Mouse (Mus musculus): ENCODE results near the gene Crybg3. TPM values are rescaled to one million over a fixed set of nuclear protein-coding genes. Genes with fewer than 3 reads are reported as not detected.

The Crybg3 gene
- 0.03 and 0.08 TPM in 2 replicates for polyA plus RNA-seq (2012)

- TF ChIP-seq GATA1 (IDR thresholded peaks at IDR 0.05; ENCODE audit: low read length), result no peak
These were observed at the start of gene Crybg3 for GRCm38 (mm10) chr16:59600311-59601251. Gene Crybg3, minus strand, starts transcription at chr16:59600979.

GRCm38 (mm10) chr16:59643766-59644165, 43.0 kb upstream of the Crybg3 start:
- no peak for TF ChIP-seq GATA1 (IDR thresholded peaks at IDR 0.05; ENCODE audit: low read length)

DNA sequence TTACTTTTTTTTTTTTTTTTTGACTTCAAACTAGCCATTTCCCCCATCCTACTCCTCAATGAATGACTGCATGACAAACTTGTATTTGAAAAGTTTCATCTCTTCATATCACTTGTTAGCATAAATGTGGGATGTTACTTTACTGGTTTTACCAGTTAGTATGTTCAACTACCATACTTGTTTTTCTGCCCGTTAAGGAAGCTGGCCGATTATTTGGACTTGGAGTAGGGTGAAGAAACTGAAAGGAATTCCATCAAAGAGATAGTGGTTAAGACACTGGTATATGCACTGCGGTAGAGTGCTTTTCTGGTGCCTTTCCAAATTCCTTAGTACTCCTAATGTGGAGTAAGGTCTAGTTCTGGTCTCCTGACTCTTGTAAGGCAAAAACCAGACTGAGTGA, 39.2 kb upstream of the Crybg3 start:
- TF ChIP-seq GATA1 (IDR thresholded peaks at IDR 0.05; ENCODE audit: low read length), result no peak

DNA sequence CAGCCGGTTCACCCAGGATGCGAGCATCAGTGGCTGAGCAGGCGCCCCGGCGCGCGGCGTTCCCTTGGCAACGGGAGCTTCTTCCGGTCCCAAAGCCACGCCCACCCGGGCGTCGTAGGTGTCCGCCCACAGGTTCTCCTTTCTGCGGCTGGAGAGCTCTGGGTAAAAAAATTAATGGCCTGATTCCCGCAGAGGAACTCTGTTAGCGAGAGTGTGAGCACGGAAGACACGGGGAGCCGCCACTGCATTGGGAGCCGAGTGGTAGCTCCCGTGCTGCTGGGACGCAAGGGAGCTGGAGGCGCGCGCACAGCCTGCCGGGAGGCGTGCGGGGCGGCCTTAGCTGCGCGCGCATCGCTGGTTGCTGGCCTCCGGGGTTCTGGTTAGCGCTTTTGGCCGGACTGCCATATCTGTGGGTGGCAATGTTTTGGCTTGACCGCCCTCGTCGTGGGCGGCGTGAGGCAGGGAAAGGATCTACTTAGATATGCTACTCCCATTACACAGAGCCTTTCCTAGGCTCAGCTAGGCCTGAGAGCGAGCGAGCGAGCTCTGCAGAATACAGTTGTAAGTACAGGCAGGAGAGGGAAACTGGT, 38.4 kb upstream of the Crybg3 start, which contains the start of gene Arl6:
Arl6 (minus strand) TSS at position 290 of the 590 bp plus-strand sequence.
- no peak for TF ChIP-seq GATA1 (IDR thresholded peaks at IDR 0.05; ENCODE audit: low read length)

- TF ChIP-seq GATA1 (IDR thresholded peaks at IDR 0.05; ENCODE audit: low read length), result no peak
These were observed 33.8 kb upstream of the Crybg3 start for GRCm38 (mm10) chr16:59634598-59634997.

DNA sequence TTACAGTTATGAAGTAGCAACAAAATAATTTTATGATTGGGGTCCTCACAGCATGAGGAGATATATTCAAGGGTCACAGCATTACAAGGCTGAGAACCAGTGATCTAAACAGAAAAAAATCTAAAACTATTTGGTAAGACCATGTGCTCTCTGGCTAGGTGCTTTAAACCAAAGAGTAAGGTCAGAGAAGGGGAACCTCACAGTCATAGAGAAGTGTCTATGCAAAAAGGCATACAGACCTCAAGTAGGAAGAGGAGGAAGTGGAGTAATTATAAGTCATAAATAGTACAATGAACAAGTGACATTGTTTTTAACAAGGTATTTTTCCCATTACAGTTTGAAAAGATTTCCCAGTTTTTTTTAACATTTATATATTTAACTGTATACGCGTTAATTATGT, 20.8 kb upstream of the Crybg3 start:
- no peak for TF ChIP-seq GATA1 (IDR thresholded peaks at IDR 0.05; ENCODE audit: low read length)

DNA sequence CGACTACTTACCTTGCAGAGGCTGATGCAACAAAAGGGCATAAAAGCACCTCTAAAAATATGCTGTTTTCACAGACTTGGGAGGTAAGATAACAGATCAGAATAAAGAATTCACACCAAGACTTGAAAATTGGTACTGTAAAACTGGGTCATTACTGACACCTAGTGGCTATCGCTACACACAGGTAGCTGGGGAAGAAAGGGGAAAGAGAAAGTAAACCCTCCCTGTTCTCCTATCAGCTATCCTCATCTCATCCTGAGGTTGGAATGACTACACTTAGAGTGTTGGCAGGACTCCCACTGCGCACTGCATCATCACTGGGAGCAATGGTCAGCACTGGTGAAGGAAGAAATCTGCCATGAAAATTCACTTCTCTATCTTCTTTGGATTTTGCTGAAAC, 16.4 kb upstream of the Crybg3 start:
- TF ChIP-seq GATA1 (IDR thresholded peaks at IDR 0.05; ENCODE audit: low read length), result no peak

GRCm38 (mm10) chr16:59615675-59616074, 14.9 kb upstream of the Crybg3 start:
- TF ChIP-seq GATA1 (IDR thresholded peaks at IDR 0.05; ENCODE audit: low read length), result no peak

DNA sequence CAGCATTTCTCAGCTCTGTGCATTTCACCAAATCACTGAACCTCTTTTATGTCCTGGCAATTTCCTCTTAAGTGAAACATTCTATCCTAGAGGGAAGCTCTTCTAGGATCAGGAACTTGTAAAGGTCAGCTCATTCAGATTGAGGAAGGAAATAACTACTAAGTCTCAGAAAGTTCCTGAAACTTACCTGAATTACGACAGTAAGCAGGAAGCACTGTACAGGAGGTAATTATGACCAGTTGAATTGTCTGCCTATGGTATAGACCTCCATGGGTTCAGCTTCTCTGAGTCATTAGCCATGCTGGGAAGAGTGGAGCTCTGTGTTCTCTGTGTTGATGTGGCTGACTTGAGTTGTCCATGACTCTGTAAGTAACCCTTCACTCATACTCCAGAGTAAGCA, 10.0 kb upstream of the Crybg3 start:
- TF ChIP-seq GATA1 (IDR thresholded peaks at IDR 0.05; ENCODE audit: low read length), result no peak

DNA sequence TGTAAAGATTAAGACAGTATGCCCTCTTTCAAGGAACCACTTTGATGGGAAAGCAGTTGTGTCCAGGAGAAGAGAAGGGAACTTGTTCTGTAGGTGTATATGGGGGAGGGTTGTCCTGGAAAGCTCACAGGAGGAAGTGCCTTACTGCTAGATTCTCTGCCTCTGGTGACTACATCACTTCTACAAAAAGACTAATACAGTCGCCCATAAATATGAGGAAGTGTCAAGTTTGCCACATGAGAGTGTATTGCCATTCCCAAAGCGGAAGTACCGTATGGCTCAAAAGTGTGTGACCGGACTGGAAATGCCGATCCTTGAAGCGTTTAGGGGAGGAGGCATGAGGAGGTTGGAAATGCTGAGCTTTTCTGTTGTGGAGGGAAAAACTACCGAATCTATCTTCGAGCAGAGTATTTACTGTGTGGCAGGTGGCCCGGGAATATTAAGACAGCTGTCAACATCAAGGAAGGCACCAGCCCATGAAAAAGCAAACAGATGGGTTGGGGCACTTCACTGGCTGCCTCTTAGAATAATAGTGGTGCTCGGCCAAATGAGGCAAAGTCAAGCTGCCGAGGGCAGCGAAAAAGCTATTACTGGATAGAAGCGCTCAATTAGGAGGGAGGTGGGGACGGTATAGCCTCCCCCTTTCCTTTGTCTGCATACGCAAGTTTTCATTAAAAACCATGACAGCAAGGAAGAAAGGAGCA, 3.5 kb upstream of the Crybg3 start:
- no peak for TF ChIP-seq GATA1 (IDR thresholded peaks at IDR 0.05; ENCODE audit: low read length)

DNA sequence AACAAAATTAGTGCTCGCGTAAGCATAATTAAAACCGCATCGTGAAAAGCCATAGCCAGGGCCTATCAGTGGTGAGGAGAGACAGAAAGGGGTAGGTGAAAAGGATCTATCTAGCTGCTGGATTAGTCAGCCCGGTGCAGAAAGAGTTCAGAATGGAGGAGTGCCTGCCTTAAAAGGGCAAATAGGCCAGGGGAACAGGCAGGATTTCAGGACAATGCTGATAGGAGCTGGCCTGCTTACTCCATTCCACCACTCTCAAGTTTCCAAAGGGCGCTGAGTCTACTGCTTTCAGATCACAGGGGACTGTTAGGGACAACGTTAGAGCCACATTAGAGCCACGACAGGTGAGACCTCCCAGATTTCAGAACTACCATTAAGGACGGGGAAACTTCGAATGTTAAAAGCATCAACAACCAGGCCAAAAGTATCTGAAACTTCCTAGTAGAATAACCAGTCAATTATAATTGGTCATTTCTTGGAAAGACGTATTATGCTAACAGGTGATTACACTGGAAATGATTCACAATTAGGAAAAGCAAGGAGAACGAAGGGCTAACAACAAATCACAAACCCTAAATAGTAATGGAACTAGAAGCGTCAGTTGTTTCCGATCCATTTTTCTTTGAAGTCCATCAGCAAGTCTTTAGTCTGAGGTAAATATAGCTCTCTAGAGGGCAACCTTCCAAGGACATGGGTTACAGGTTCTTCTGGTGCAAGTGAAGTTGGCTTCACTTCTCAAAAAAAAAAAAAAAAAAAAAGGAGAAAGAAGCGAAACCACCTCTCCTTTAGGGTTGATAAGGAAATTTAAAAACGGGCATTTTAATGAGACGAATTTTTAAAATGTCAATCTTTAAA, 1.1 kb downstream of the Crybg3 start:
- TF ChIP-seq GATA1 (IDR thresholded peaks at IDR 0.05; ENCODE audit: low read length), result no peak

- TF ChIP-seq GATA1 (IDR thresholded peaks at IDR 0.05; ENCODE audit: low read length), result no peak
These were observed 1.8 kb downstream of the Crybg3 start for GRCm38 (mm10) chr16:59598997-59599396.

- no peak for TF ChIP-seq GATA1 (IDR thresholded peaks at IDR 0.05; ENCODE audit: low read length)
These were observed 3.5 kb downstream of the Crybg3 start for GRCm38 (mm10) chr16:59597256-59597655.

- no peak for TF ChIP-seq GATA1 (IDR thresholded peaks at IDR 0.05; ENCODE audit: low read length)
These were observed 6.1 kb downstream of the Crybg3 start for GRCm38 (mm10) chr16:59594714-59595113.

- no peak for TF ChIP-seq GATA1 (IDR thresholded peaks at IDR 0.05; ENCODE audit: low read length)
These were observed 10.0 kb downstream of the Crybg3 start for GRCm38 (mm10) chr16:59590790-59591189.

All from G1E-ER4 (cell line).